Mouse (Mus musculus) CH12.LX (cell line): ENCODE results near the gene Hdac8.

Experiments
- CHD1 ChIP-seq: IDR thresholded peaks from 2 replicates; pipeline ENCODE4 v1.6.1; 2012; ENCODE audit warnings: low read depth, low read length, improper control_type of control experiment, inconsistent platforms
- CTCF ChIP-seq, 2 experiments: IDR thresholded peaks in 1 of 2; conservative IDR thresholded peaks in 1 of 2; 2 replicates each; pipeline ENCODE4 v1.5.1; 2011 to 2012; ENCODE audit warnings: low read depth in 2 of 2, low read length in 2 of 2, improper control_type of control experiment in 1 of 2, inconsistent platforms in 1 of 2, mild to moderate bottlenecking in 1 of 2, moderate library complexity in 1 of 2
- EP300 ChIP-seq: IDR thresholded peaks from 2 replicates; pipeline ENCODE4 v1.6.1; 2011; ENCODE audit warnings: low read length, improper control_type of control experiment
- IRF4 ChIP-seq: IDR thresholded peaks from 2 replicates; pipeline ENCODE4 v1.6.1; 2014; ENCODE audit warnings: low read depth, mild to moderate bottlenecking, inconsistent platforms, low read length, improper control_type of control experiment
- MAX ChIP-seq: IDR thresholded peaks from 2 replicates; pipeline ENCODE4 v1.6.1; 2011; ENCODE audit warnings: low read length, improper control_type of control experiment
- MYC ChIP-seq: IDR thresholded peaks from 2 replicates; pipeline ENCODE4 v1.6.1; 2011; ENCODE audit warnings: low read depth, mild to moderate bottlenecking, improper control_type of control experiment, low read length
- NRF1 ChIP-seq: IDR thresholded peaks from 2 replicates; pipeline ENCODE4 v1.6.1; 2014; ENCODE audit warnings: low read depth, mild to moderate bottlenecking, inconsistent platforms, low read length, improper control_type of control experiment, moderate library complexity
- POLR2A ChIP-seq: IDR thresholded peaks from 2 replicates; pipeline ENCODE4 v1.6.1; 2011; ENCODE audit warnings: low read depth, mild to moderate bottlenecking, improper control_type of control experiment, low read length
- SIN3A ChIP-seq: IDR thresholded peaks from 2 replicates; pipeline ENCODE4 v1.6.1; 2012; ENCODE audit warnings: low read length, improper control_type of control experiment, inconsistent platforms
- SMC3 ChIP-seq: IDR thresholded peaks from 2 replicates; pipeline ENCODE4 v1.6.1; 2011; ENCODE audit warnings: low read depth, low read length, improper control_type of control experiment
- USF1 ChIP-seq: IDR thresholded peaks from 2 replicates; pipeline ENCODE4 v1.6.1; 2014; ENCODE audit warnings: low read depth, mild to moderate bottlenecking, inconsistent platforms, low read length, improper control_type of control experiment

DNA sequence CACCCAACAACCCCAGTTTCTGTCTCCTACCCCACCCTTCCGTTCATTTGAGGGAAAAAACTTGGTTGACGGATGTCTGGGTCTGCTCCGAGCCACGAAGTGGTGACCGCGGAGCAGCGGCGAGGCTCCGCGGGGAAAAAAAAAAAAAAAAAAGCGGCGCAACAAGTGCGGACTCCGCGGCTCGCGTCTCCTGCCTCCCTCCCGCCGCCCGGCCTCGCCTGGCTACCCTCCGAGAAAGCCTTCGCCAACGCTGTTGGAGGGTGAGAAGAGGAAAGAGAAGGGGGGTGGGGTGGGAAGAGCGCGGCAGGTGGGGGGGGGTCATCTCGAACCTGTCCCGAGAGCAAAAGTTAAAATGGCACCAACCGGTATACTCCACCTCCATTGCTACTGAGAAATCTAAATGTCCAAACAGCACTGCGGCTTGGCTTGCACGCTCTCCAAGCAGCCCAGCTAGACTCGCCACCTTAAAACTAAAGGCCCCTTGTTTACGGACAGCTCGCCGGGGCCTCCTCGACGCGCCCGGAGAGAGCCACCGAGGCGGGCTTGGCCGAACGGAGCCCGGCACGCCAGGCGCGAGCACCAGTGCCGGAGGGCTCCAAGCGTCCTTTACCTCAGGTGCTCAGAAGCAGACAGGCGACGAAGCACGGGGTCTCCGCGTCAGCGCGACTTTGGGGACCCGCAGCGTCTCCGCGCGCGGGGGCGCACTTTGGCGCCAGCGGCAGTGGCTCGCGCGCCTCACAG, 254.8 kb downstream of the Hdac8 start:
- TF ChIP-seq POLR2A, result no peak
- TF ChIP-seq EP300, result no peak
- no peak for TF ChIP-seq SMC3
- no peak for TF ChIP-seq CHD1
- TF ChIP-seq IRF4, result no peak
- TF ChIP-seq CTCF (conservative IDR thresholded peaks at IDR 0.05 in 1 of 2, IDR thresholded peaks at IDR 0.05 in 1 of 2; ENCODE audit: low read depth in 2 of 2, low read length in 2 of 2), result no peak
- no peak for TF ChIP-seq SIN3A
- TF ChIP-seq USF1, result no peak
- no peak for TF ChIP-seq NRF1
- TF ChIP-seq MAX, result no peak
- no peak for TF ChIP-seq MYC
